Mouse (Mus musculus) brain, embryonic 14.5 days (tissue): ENCODE measurements at regions not wholly inside any gene's neighbourhood (a gene's known extent, or its start where the extent isn't known, plus 50 kb on each side); places are given as distances from the start of the nearest gene placed in this dataset.

Experiments
- CTCF ChIP-seq: fragments of 200-500 bp; IDR thresholded peaks from 2 replicates; pipeline ENCODE4 v1.5.1; 2012; ENCODE audit warnings: inconsistent platforms, mild to moderate bottlenecking, moderate library complexity, borderline replicate concordance; ENCODE audit not compliant: insufficient read depth, insufficient read length; ENCODE audit errors: extremely low read depth
- POLR2A ChIP-seq: fragments of 200-500 bp; IDR thresholded peaks from 2 replicates; pipeline ENCODE4 v1.6.1; 2012; ENCODE audit warnings: mild to moderate bottlenecking, inconsistent platforms, borderline replicate concordance; ENCODE audit not compliant: poor library complexity, insufficient read depth, insufficient read length, severe bottlenecking; ENCODE audit errors: extremely low read depth

DNA sequence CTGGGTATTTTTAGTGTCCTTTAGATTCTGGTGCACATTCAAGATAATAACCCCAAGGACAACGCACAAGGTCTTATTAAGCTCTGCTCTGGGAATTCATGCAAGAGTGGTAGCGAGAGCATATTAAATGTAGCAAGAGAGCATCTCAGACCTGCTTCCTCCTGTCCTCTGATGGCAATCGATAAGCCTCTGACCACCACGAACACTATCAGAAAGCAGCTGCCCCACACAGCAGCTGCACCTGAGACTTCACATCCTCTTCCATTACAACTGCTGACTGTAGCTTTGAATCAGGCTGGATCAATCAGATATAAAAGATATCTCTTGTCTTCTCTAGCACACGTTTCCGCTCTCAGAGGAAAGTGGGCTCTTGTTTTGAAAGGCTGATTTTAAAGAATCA, 117.8 kb downstream of the Tmco5 start:
- TF ChIP-seq CTCF (no peak), POLR2A (no peak)
